Mouse (Mus musculus) stomach, embryonic 16.5 days (tissue): ENCODE results near the gene Egfr. TPM values are rescaled to one million over a fixed set of nuclear protein-coding genes. Genes with fewer than 3 reads are reported as not detected.

Experiments
- ATAC-seq: fragments of 200-750 bp; cut with Nextera tagmentation; 2 replicates; pipeline ENCODE4 v1.8.0; 2017; ENCODE audit warnings: moderate number of reproducible peaks, moderate TSS enrichment; ENCODE audit not compliant: insufficient read depth, low FRiP score
- H3K27ac ChIP-seq: fragments of 300-500 bp; sonication (generic); 2 replicates; pipeline ENCODE4 v1.5.1; 2014; ENCODE audit warnings: low read length
- H3K27me3 ChIP-seq: fragments of 300-500 bp; sonication (generic); 2 replicates; pipeline ENCODE4 v1.6.1; 2014; ENCODE audit warnings: low read length, control low read depth, mixed read lengths; ENCODE audit not compliant: control insufficient read depth, insufficient read depth
- H3K36me3 ChIP-seq: fragments of 300-500 bp; sonication (generic); 2 replicates; pipeline ENCODE4 v1.6.1; 2014; ENCODE audit warnings: low read length; ENCODE audit not compliant: control insufficient read depth, insufficient read depth
- H3K4me1 ChIP-seq: fragments of 300-500 bp; sonication (generic); 2 replicates; pipeline ENCODE4 v1.6.1; 2014; ENCODE audit warnings: low read length, control low read depth, mixed read lengths; ENCODE audit not compliant: control insufficient read depth, insufficient read depth
- H3K4me2 ChIP-seq: fragments of 300-500 bp; sonication (generic); 2 replicates; pipeline ENCODE4 v1.6.1; 2014; ENCODE audit warnings: low read depth, low read length, mixed read lengths
- H3K4me3 ChIP-seq: fragments of 300-500 bp; sonication (generic); replicated peaks from 2 replicates; pipeline ENCODE4 v1.5.1; 2014; ENCODE audit warnings: mild to moderate bottlenecking, low read length
- H3K9ac ChIP-seq: fragments of 300-500 bp; sonication (generic); 2 replicates; pipeline ENCODE4 v1.6.1; 2014; ENCODE audit warnings: low read length
- H3K9me3 ChIP-seq: fragments of 300-500 bp; sonication (generic); replicated peaks from 2 replicates; pipeline ENCODE4 v1.6.1; 2016; ENCODE audit warnings: low read length, control low read depth; ENCODE audit not compliant: control insufficient read depth
- WGBS: fragments of 180-500 bp; shearing (Covaris S2); extraction: QIAGEN DNeasy Blood & Tissue Kit; methylation state at CpG from one replicate; pipeline ENCODE4 v1.1.7; 2014; 5-methylcytosine and 5-hydroxymethylcytosine counted together
- polyA plus RNA-seq: library from polyadenylated mRNA; unstranded; fragments of >200 nt; fragmentation: Nextera tagmentation; extraction: Ambion mirVana; gene quantifications from 2 replicates; pipeline ENCODE4 v1.2.1, GENCODE M21; 2015

Egfr gene
- polyA plus RNA-seq, 1 experiment from 2014 or later, result 17.0 TPM

GRCm38 (mm10) chr11:16914756-16915155 lies 162.8 kb downstream of the Egfr start:
- Histone ChIP-seq H3K4me1 (peaks cover 3% of the 10 kb centered on the region; the same call in 1 of the 2 replicates), H3K9me3 (no peaks in the 10 kb centered on the region), H3K27me3 (no peaks in the 10 kb centered on the region), H3K4me3 (no peak overlapping the region), H3K36me3 (peaks cover 18% of the 10 kb centered on the region; the same call in 1 of the 2 replicates), H3K27ac (no peak overlapping the region), H3K9ac (no peak overlapping the region), H3K4me2 (no peak overlapping the region)
- ATAC-seq, result no peak
- WGBS, result 73% methylated on average over 3 of the region's 3 CpGs

GRCm38 (mm10) chr11:16915850-16916249 lies 163.8 kb downstream of the Egfr start:
- peaks cover 11% of the 10 kb centered on the region; the same call in 1 of the 2 replicates for H3K36me3 ChIP-seq
- no peak for ATAC-seq
- H3K27me3 ChIP-seq, result no peaks in the 10 kb centered on the region
- WGBS, result 74% methylated on average over 5 of the region's 5 CpGs
- H3K9me3 ChIP-seq, result no peaks in the 10 kb centered on the region
- peaks cover 3% of the 10 kb centered on the region; the same call in 1 of the 2 replicates for H3K4me1 ChIP-seq
- H3K4me2 ChIP-seq, result no peak overlapping the region
- H3K9ac ChIP-seq, result no peak overlapping the region
- H3K4me3 ChIP-seq, result no peak overlapping the region
- no peak overlapping the region for H3K27ac ChIP-seq

DNA sequence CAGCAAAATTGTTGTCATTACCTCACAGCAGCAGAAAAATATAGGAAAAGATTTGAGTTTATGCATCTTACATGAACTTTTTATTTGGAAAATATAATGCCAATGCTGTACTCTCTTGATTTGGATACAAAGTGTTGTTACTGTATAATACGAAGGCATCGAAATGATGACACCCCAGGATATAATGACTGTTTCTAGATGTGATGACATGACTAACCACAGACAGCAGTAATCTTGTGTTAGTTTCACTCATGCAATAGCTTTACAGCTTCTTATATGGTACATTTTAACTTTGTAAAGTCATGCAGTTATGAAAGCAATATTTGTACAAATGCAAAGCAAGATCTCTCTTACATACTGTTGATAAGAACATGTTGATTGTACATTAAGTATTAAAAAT lies 165.5 kb downstream of the Egfr start:
- no peak for ATAC-seq
- Histone ChIP-seq H3K9me3 (no peaks in the 10 kb centered on the region), H3K27ac (no peak overlapping the region), H3K9ac (no peak overlapping the region), H3K4me3 (no peak overlapping the region), H3K36me3 (no peaks in the 10 kb centered on the region), H3K4me1 (peaks cover 3% of the 10 kb centered on the region; the same call in 1 of the 2 replicates), H3K4me2 (no peak overlapping the region), H3K27me3 (no peaks in the 10 kb centered on the region)
- WGBS, result 91% methylated on average over 2 of the region's 2 CpGs

- H3K9me3 ChIP-seq, result no peaks in the 10 kb centered on the region
- no peak overlapping the region for H3K9ac ChIP-seq
- no peak overlapping the region for H3K27ac ChIP-seq
- H3K36me3 ChIP-seq, result no peaks in the 10 kb centered on the region
- no peaks in the 10 kb centered on the region for H3K4me1 ChIP-seq
- no peak overlapping the region for H3K4me3 ChIP-seq
- no peaks in the 10 kb centered on the region for H3K27me3 ChIP-seq
- no peak for ATAC-seq
- no peak overlapping the region for H3K4me2 ChIP-seq
- WGBS, result 93% methylated on average over 3 of the region's 3 CpGs
These were observed 180.2 kb downstream of the Egfr start for GRCm38 (mm10) chr11:16932159-16932558.

GRCm38 (mm10) chr11:16935577-16936236 lies 183.7 kb downstream of the Egfr start:
- 73% methylated on average over 6 of the region's 6 CpGs for WGBS
- no peaks in the 10 kb centered on the region for H3K4me1 ChIP-seq
- no peak overlapping the region for H3K27ac ChIP-seq
- H3K36me3 ChIP-seq, result no peaks in the 10 kb centered on the region
- no peaks in the 10 kb centered on the region for H3K9me3 ChIP-seq
- no peaks in the 10 kb centered on the region for H3K27me3 ChIP-seq
- H3K4me2 ChIP-seq, result no peak overlapping the region
- no peak for ATAC-seq
- H3K4me3 ChIP-seq, result no peak overlapping the region
- H3K9ac ChIP-seq, result no peak overlapping the region

DNA sequence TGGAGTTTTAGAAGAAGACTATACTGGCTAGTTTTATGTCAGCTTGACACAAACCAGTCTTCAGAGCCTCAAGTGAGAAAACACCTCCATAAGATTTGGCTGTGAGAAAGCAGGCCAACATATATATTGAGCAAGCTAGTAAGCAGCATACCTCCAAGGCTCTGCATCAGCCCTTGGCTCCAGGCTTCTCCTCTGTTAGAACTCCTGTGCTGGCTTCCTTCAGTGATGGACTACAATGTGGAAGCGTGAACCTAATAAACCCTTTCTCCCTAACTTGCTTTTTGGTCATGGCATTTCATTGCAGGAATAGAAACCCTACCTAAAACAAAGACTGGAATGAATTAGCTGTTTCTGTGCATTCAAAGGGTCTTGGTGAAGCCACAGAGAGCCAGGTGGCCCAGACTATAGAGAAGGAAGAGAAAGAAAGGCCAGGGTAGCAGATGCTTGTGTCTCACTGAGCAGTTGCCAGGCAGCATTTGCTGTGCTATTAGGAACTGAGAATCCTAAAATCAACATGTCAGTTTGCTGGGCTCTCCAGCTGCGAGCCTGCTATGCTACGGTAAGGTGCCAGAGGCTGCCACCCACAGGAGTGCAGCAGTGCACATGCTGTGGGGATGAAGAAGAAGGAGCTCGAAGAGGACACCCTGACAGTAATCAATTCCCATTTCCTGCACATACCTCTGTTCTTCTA lies 189.2 kb downstream of the Egfr start:
- no peak overlapping the region for H3K27ac ChIP-seq
- WGBS, result 54% methylated on average over 4 of the region's 4 CpGs
- H3K36me3 ChIP-seq, result no peaks in the 10 kb centered on the region
- H3K4me2 ChIP-seq, result no peak overlapping the region
- H3K27me3 ChIP-seq, result no peaks in the 10 kb centered on the region
- H3K9ac ChIP-seq, result no peak overlapping the region
- H3K9me3 ChIP-seq, result no peaks in the 10 kb centered on the region
- H3K4me1 ChIP-seq, result no peaks in the 10 kb centered on the region; the same call in 1 of the 2 replicates
- ATAC-seq, result no peak
- H3K4me3 ChIP-seq, result no peak overlapping the region

DNA sequence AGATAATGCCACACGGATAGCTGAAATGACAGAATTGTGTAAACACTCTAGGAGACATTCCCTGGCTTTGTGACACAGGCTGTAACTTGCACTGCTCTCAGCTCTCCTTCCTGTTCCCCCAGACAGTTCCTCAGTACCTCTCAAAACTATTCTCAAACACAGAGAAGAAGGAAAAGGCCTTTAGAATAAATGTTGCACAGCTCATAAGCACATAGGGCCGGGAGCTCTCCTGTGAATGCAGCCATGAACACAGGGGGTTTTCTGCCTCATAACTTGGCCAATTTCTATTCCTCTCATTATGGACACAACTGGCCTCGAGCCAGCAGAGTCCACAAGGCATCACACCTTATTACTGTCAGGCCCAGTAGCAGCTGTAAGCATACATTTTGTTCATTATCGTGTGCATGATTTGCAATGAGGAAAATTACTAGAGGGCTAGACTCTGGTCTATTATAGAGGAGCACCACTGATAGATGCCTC lies 190.0 kb downstream of the Egfr start:
- Histone ChIP-seq H3K9ac (no peak overlapping the region), H3K27ac (no peak overlapping the region), H3K27me3 (no peaks in the 10 kb centered on the region), H3K9me3 (no peaks in the 10 kb centered on the region), H3K36me3 (no peaks in the 10 kb centered on the region), H3K4me3 (no peak overlapping the region), H3K4me1 (no peaks in the 10 kb centered on the region; the same call in 1 of the 2 replicates), H3K4me2 (no peak overlapping the region)
- 51% methylated on average over 4 of the region's 4 CpGs for WGBS
- no peak for ATAC-seq

GRCm38 (mm10) chr11:16943016-16943415 lies 191.0 kb downstream of the Egfr start:
- 85% methylated on average over 4 of the region's 4 CpGs for WGBS
- Histone ChIP-seq H3K27ac (no peak overlapping the region), H3K36me3 (no peaks in the 10 kb centered on the region), H3K9me3 (no peaks in the 10 kb centered on the region), H3K9ac (no peak overlapping the region), H3K4me2 (no peak overlapping the region), H3K27me3 (no peaks in the 10 kb centered on the region), H3K4me1 (no peaks in the 10 kb centered on the region; the same call in 1 of the 2 replicates), H3K4me3 (no peak overlapping the region)
- ATAC-seq, result no peak

GRCm38 (mm10) chr11:16948756-16949155 lies 196.8 kb downstream of the Egfr start:
- Histone ChIP-seq H3K4me1 (peaks cover 12% of the 10 kb centered on the region; the same call in 1 of the 2 replicates), H3K27ac (no peak overlapping the region), H3K4me2 (no peak overlapping the region), H3K27me3 (no peaks in the 10 kb centered on the region), H3K9ac (no peak overlapping the region), H3K4me3 (no peak overlapping the region), H3K9me3 (no peaks in the 10 kb centered on the region), H3K36me3 (no peaks in the 10 kb centered on the region)
- WGBS, result 40% methylated on average over 1 of the region's 1 CpGs
- ATAC-seq, result no peak
